Mouse (Mus musculus): ENCODE measurements around the gene Tas2r124. TPM values are rescaled to one million over a fixed set of nuclear protein-coding genes. Genes with fewer than 3 reads are reported as not detected.

The Tas2r124 gene
- not detected in 2 replicates for polyA plus RNA-seq (2016; fragmentation: Nextera tagmentation; extraction: Ambion mirVana)

DNA sequence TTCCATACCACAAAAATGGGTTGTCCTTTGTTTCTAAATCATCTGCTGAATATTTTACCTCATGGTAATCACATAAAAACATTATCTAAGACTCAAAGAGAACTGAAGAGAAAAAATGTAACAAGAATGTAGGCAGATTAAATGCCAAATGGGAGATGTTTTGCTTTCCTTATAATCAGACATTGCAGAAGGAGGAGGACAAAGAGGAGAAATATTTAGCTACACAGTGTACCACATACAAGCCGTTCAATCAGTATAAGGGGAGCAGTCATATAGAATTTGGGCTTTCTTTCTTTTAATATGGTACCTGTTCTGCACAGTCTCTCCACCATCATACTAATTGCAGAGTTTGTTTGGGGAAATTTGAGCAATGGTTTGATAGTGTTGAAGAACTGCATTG, at the start of gene Tas2r124:
Gene Tas2r124 (plus strand): TSS at position 301 of the 400 bp plus-strand sequence.
- Histone ChIP-seq H3K9me3 (replicated peaks) (no peaks in the 10 kb centered on the region), H3K27ac (no peak within 1 kb of the TSS), H3K36me3 (no peaks in the 10 kb centered on the region), H3K27me3 (replicated peaks) (no peaks in the 10 kb centered on the region), H3K9ac (no peak within 1 kb of the TSS), H3K4me1 (no peaks in the 10 kb centered on the region), H3K4me2 (no peak within 1 kb of the TSS), H3K4me3 (no peak within 1 kb of the TSS)
- ATAC-seq, result no peak
- 43% methylated on average over 1 of the region's 1 CpGs for WGBS (ENCODE audit: insufficient replicate concordance)

GRCm38 (mm10) chr6:132711828-132712227, 42.7 kb upstream of the Tas2r124 start, which contains the start of gene Tas2r122:
Tas2r122 (minus strand) TSS chr6:132711928.
- no peak within 1 kb of the TSS for H3K4me2 ChIP-seq
- H3K9me3 ChIP-seq (replicated peaks), result no peaks in the 10 kb centered on the region; the same call in 1 of the 2 replicates
- 62% methylated on average over 3 of the region's 3 CpGs for WGBS (ENCODE audit: insufficient replicate concordance)
- ATAC-seq, result no peak
- H3K4me1 ChIP-seq, result no peaks in the 10 kb centered on the region
- no peak within 1 kb of the TSS for H3K9ac ChIP-seq
- H3K27me3 ChIP-seq (replicated peaks), result no peaks in the 10 kb centered on the region
- H3K36me3 ChIP-seq, result no peaks in the 10 kb centered on the region
- no peak within 1 kb of the TSS for H3K27ac ChIP-seq
- H3K4me3 ChIP-seq, result no peak within 1 kb of the TSS

DNA sequence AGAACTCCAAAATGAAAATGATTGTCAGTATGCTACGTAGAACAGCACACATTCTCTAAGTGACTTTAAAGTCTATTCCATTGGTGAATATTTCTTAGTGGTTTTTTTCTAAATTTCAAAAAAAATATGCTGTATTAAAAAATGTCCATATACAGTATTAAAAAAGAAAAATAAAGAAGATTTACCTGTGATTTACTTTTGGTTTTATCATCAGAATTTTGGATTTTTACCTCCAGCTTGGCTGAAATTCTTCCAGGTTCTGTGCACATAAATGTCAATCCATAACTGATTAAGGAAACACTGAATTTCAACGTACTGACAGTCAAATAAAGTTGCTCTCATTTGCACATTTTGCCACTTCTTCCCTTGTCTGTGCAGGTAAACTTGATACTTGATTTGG, 16.6 kb upstream of the Tas2r124 start, which contains the start of gene Tas2r115:
Gene Tas2r115 (minus strand): TSS at position 101 of the 400 bp plus-strand sequence.
- H3K36me3 ChIP-seq, result no peaks in the 10 kb centered on the region
- no peak within 1 kb of the TSS for H3K27ac ChIP-seq
- no peak within 1 kb of the TSS for H3K4me3 ChIP-seq
- 55% methylated on average over 2 of the region's 2 CpGs for WGBS (ENCODE audit: insufficient replicate concordance)
- no peak within 1 kb of the TSS for H3K4me2 ChIP-seq
- H3K4me1 ChIP-seq, result no peaks in the 10 kb centered on the region
- no peaks in the 10 kb centered on the region for H3K27me3 ChIP-seq (replicated peaks)
- H3K9ac ChIP-seq, result no peak within 1 kb of the TSS
- no peaks in the 10 kb centered on the region for H3K9me3 ChIP-seq (replicated peaks)
- no peak for ATAC-seq

DNA sequence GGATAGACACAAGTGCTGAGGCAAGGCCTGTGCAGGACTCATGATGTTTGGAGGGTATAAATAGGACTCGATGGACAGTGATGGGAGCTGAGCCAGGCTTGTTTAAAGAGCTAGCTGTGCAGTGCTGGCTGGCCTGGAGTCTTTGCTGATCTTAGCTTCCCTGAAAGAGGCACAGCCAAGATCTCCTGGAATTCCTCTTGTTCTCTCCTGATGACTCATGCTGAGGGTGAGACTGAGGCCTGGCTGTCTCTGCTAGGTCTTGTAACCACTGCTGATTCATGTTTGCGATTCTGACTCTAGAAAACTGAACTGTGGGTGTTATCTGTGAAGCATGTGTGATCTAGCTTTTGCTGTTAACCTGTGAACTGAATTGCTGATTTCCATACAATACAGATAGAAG, 4.3 kb upstream of the Tas2r124 start:
- no peak overlapping the region for H3K4me3 ChIP-seq
- H3K4me1 ChIP-seq, result no peaks in the 10 kb centered on the region
- no peaks in the 10 kb centered on the region for H3K36me3 ChIP-seq
- ATAC-seq, result no peak
- no peak overlapping the region for H3K27ac ChIP-seq
- H3K27me3 ChIP-seq (replicated peaks), result no peaks in the 10 kb centered on the region
- 62% methylated on average over 2 of the region's 2 CpGs for WGBS (ENCODE audit: insufficient replicate concordance)
- H3K4me2 ChIP-seq, result no peak overlapping the region
- no peaks in the 10 kb centered on the region for H3K9me3 ChIP-seq (replicated peaks)
- no peak overlapping the region for H3K9ac ChIP-seq

- no peak for ATAC-seq
- H3K4me1 ChIP-seq, result no peaks in the 10 kb centered on the region
Measured at GRCm38 (mm10) chr6:132761831-132762230, 7.3 kb downstream of the Tas2r124 start, which contains the start of gene Tas2r102. Tas2r102 (plus strand) TSS chr6:132762131.

DNA sequence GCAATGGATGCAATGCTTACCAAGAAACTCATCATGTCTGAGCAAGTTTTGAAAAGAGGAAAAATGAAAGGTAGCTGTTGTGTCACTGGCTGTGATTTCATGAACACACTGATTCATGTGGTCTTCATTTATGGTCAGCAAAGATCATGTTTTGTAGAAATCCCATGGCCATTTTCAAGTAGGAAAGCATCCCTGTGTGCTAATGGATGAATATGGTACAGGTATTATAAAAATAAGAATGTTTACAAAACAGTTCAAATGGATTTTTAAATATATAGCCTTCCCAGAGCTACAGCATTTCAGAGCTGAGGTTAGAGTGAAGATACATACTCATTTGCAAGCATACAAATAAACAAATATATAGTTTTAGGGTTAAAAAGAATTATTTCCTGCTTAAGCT, 23.5 kb downstream of the Tas2r124 start, which contains the start of gene Tas2r136:
Gene Tas2r136 (minus strand): TSS at position 101 of the 400 bp plus-strand sequence.
- no peaks in the 10 kb centered on the region for H3K27me3 ChIP-seq (replicated peaks)
- ATAC-seq, result no peak
- H3K4me1 ChIP-seq, result no peaks in the 10 kb centered on the region
- H3K36me3 ChIP-seq, result no peaks in the 10 kb centered on the region
- H3K9me3 ChIP-seq (replicated peaks), result no peaks in the 10 kb centered on the region
- no peak within 1 kb of the TSS for H3K4me3 ChIP-seq
- no peak within 1 kb of the TSS for H3K9ac ChIP-seq
- H3K27ac ChIP-seq, result no peak within 1 kb of the TSS
- H3K4me2 ChIP-seq, result no peak within 1 kb of the TSS

More at GRCm38 (mm10) chr6:132761831-132762230, 7.3 kb downstream of the Tas2r124 start, which contains the start of gene Tas2r102:
- Histone ChIP-seq H3K4me3 (no peak within 1 kb of the TSS), H3K27ac (no peak within 1 kb of the TSS), H3K9me3 (replicated peaks) (no peaks in the 10 kb centered on the region), H3K27me3 (replicated peaks) (no peaks in the 10 kb centered on the region), H3K36me3 (no peaks in the 10 kb centered on the region), H3K9ac (no peak within 1 kb of the TSS), H3K4me2 (no peak within 1 kb of the TSS)
- WGBS (ENCODE audit: insufficient replicate concordance), result 88% methylated on average over 2 of the region's 2 CpGs

GRCm38 (mm10) chr6:132795393-132795792, 40.9 kb downstream of the Tas2r124 start:
- Histone ChIP-seq H3K9me3 (replicated peaks) (peaks cover 2% of the 10 kb centered on the region), H3K27ac (no peak overlapping the region), H3K4me1 (no peaks in the 10 kb centered on the region), H3K36me3 (no peaks in the 10 kb centered on the region), H3K4me3 (no peak overlapping the region), H3K27me3 (replicated peaks) (no peaks in the 10 kb centered on the region), H3K4me2 (no peak overlapping the region), H3K9ac (no peak overlapping the region)
- WGBS (ENCODE audit: insufficient replicate concordance), result 18% methylated on average over 1 of the region's 1 CpGs
- no peak for ATAC-seq

DNA sequence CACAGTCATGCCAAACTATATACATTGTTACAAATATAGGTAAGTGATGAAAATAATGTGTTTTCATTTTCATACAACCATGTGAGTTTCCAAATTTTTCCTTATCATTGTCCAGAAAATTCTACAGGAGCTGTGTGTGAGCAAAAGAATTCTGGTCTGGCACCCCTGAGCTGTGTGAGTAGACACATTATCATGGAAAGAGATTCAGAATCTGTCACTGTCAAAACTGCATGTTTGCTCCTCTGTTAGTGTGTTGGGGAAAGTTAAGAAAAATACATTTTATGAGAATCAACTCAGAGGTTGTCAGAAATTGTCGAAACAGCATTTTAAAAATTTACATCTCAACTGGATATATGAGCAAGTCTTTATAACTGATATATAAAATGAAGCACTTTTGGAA, 48.0 kb downstream of the Tas2r124 start, which contains the start of gene Tas2r117:
Gene Tas2r117 (plus strand): TSS at position 301 of the 400 bp plus-strand sequence.
- Histone ChIP-seq H3K27me3 (replicated peaks) (no peaks in the 10 kb centered on the region), H3K4me1 (no peaks in the 10 kb centered on the region), H3K9me3 (replicated peaks) (no peaks in the 10 kb centered on the region), H3K27ac (no peak within 1 kb of the TSS), H3K4me3 (no peak within 1 kb of the TSS), H3K4me2 (no peak within 1 kb of the TSS), H3K9ac (no peak within 1 kb of the TSS), H3K36me3 (no peaks in the 10 kb centered on the region)
- 59% methylated on average over 1 of the region's 1 CpGs for WGBS (ENCODE audit: insufficient replicate concordance)
- no peak for ATAC-seq

Other genes starting within 250 kb of the Tas2r124 start
- gene Prh1, start 184.9 kb upstream of the Tas2r124 start, polyA plus RNA-seq (2016; fragmentation: Nextera tagmentation; extraction: Ambion mirVana), result not detected in 2 replicates
- not detected in 2 replicates for gene Prp2, start 158.8 kb upstream of the Tas2r124 start, polyA plus RNA-seq (2016; fragmentation: Nextera tagmentation; extraction: Ambion mirVana)
- not detected in 2 replicates for gene A630073D07Rik, start 103.2 kb upstream of the Tas2r124 start, polyA plus RNA-seq (2016; fragmentation: Nextera tagmentation; extraction: Ambion mirVana)
- not detected in 2 replicates for gene Tas2r120, start 97.8 kb upstream of the Tas2r124 start, polyA plus RNA-seq (2016; fragmentation: Nextera tagmentation; extraction: Ambion mirVana)
- not detected in 2 replicates for gene Tas2r121, start 53.7 kb upstream of the Tas2r124 start, polyA plus RNA-seq (2016; fragmentation: Nextera tagmentation; extraction: Ambion mirVana)
- not detected in 2 replicates for gene Tas2r122, start 42.8 kb upstream of the Tas2r124 start, polyA plus RNA-seq (2016; fragmentation: Nextera tagmentation; extraction: Ambion mirVana)
- not detected in 2 replicates for gene Tas2r115, start 16.7 kb upstream of the Tas2r124 start, polyA plus RNA-seq (2016; fragmentation: Nextera tagmentation; extraction: Ambion mirVana)
- gene Tas2r102, start 7.4 kb downstream of the Tas2r124 start, polyA plus RNA-seq (2016; fragmentation: Nextera tagmentation; extraction: Ambion mirVana), result not detected in 2 replicates
- gene Tas2r136, start 23.4 kb downstream of the Tas2r124 start, polyA plus RNA-seq (2016; fragmentation: Nextera tagmentation; extraction: Ambion mirVana), result not detected in 2 replicates
- not detected in 2 replicates for gene Tas2r117, start 48.1 kb downstream of the Tas2r124 start, polyA plus RNA-seq (2016; fragmentation: Nextera tagmentation; extraction: Ambion mirVana)
- gene Tas2r123, start 92.4 kb downstream of the Tas2r124 start, polyA plus RNA-seq (2016; fragmentation: Nextera tagmentation; extraction: Ambion mirVana), result not detected in 2 replicates
- not detected in 2 replicates for gene Tas2r116, start 100.7 kb downstream of the Tas2r124 start, polyA plus RNA-seq (2016; fragmentation: Nextera tagmentation; extraction: Ambion mirVana)
- not detected in 2 replicates for gene Tas2r110, start 113.3 kb downstream of the Tas2r124 start, polyA plus RNA-seq (2016; fragmentation: Nextera tagmentation; extraction: Ambion mirVana)
- not detected in 2 replicates for gene Tas2r113, start 138.3 kb downstream of the Tas2r124 start, polyA plus RNA-seq (2016; fragmentation: Nextera tagmentation; extraction: Ambion mirVana)
- not detected in 2 replicates for gene Tas2r125, start 154.9 kb downstream of the Tas2r124 start, polyA plus RNA-seq (2016; fragmentation: Nextera tagmentation; extraction: Ambion mirVana)
- gene Tas2r129, start 196.4 kb downstream of the Tas2r124 start, polyA plus RNA-seq (2016; fragmentation: Nextera tagmentation; extraction: Ambion mirVana), result not detected in 2 replicates
- not detected in 2 replicates for gene Tas2r131, start 203.2 kb downstream of the Tas2r124 start, polyA plus RNA-seq (2016; fragmentation: Nextera tagmentation; extraction: Ambion mirVana)
- not detected in 2 replicates for gene Tas2r109, start 226.2 kb downstream of the Tas2r124 start, polyA plus RNA-seq (2016; fragmentation: Nextera tagmentation; extraction: Ambion mirVana)

Data from liver, embryonic 12.5 days (tissue).